Mouse (Mus musculus): ENCODE measurements around the gene Ptpn20.

- TF ChIP-seq CTCF (IDR thresholded peaks at IDR 0.05; ENCODE audit: low read depth) (no peak), EP300 (IDR thresholded peaks at IDR 0.05; ENCODE audit: low read depth) (no peak)
Observed at GRCm38 (mm10) chr14:33634354-33634753, 45.3 kb downstream of the Ptpn20 start.

Data from heart, postnatal 0 days (tissue).